Mouse (Mus musculus) NIH3T3 (cell line): ENCODE measurements at regions not wholly inside any gene's neighbourhood (a gene's known extent, or its start where the extent isn't known, plus 50 kb on each side); places are given as distances from the start of the nearest gene placed in this dataset.
A peak's percentile ranks its signal among the peaks of the same experiment; 100 is the strongest.

Experiments used
- DNase-seq: peaks from one replicate; pipeline ENCODE4 v3.0.0-alpha.2; 2012; ENCODE audit warnings: low read depth

GRCm38 (mm10) chr7:77632656-77633055, 1105.2 kb downstream of the Ntrk3 start:
- DNase-seq = no peak

GRCm38 (mm10) chr7:77623491-77623890, 1114.3 kb downstream of the Ntrk3 start:
- DNase-seq = no peak

- no peak for DNase-seq
These were observed 1114.9 kb downstream of the Ntrk3 start for GRCm38 (mm10) chr7:77622934-77623333.

GRCm38 (mm10) chr7:77572872-77573271, 1164.9 kb downstream of the Ntrk3 start:
- no peak for DNase-seq

GRCm38 (mm10) chr7:77559095-77559494, 1178.7 kb downstream of the Ntrk3 start:
- DNase-seq = no peak

- no peak for DNase-seq
These were observed 1179.3 kb downstream of the Ntrk3 start for GRCm38 (mm10) chr7:77558536-77558935.

- DNase-seq = no peak
These were observed 1200.9 kb downstream of the Ntrk3 start for GRCm38 (mm10) chr7:77536890-77537289.

GRCm38 (mm10) chr7:77527906-77528305, 1209.9 kb downstream of the Ntrk3 start:
- no peak for DNase-seq

- no peak for DNase-seq
These were observed 1228.2 kb downstream of the Ntrk3 start for GRCm38 (mm10) chr7:77509586-77509985.

GRCm38 (mm10) chr7:77507606-77508005, 1230.2 kb downstream of the Ntrk3 start:
- DNase-seq = no peak

- DNase-seq = no peak
These were observed 1235.2 kb downstream of the Ntrk3 start for GRCm38 (mm10) chr7:77502608-77503007.

GRCm38 (mm10) chr7:77495066-77495465, 1242.7 kb downstream of the Ntrk3 start:
- peak; percentile 9 for DNase-seq

- no peak for DNase-seq
These were observed 1247.8 kb downstream of the Agbl1 start for GRCm38 (mm10) chr7:77477519-77477918.

- DNase-seq = no peak
These were observed 1216.3 kb downstream of the Agbl1 start for GRCm38 (mm10) chr7:77446052-77446367.

GRCm38 (mm10) chr7:77445352-77446051, 1215.8 kb downstream of the Agbl1 start:
- DNase-seq = no peak

GRCm38 (mm10) chr7:77441622-77442021, 1211.9 kb downstream of the Agbl1 start:
- DNase-seq = peak; percentile 3

GRCm38 (mm10) chr7:77413606-77414005, 1183.9 kb downstream of the Agbl1 start:
- no peak for DNase-seq
